Mouse (Mus musculus) forebrain, embryonic 12.5 days (tissue): ENCODE measurements around the gene Plscr4. TPM values are rescaled to one million over a fixed set of nuclear protein-coding genes. Genes with fewer than 3 reads are reported as not detected.

Source experiments
- ATAC-seq: fragments of 200-750 bp; cut with Nextera tagmentation; 2 replicates; pipeline ENCODE4 v1.8.0; 2017; ENCODE audit warnings: moderate TSS enrichment; ENCODE audit not compliant: low FRiP score
- H3K27ac ChIP-seq: fragments of 300-500 bp; sonication (generic); 2 replicates; pipeline ENCODE4 v1.5.1; 2016; ENCODE audit warnings: mild to moderate bottlenecking
- H3K27me3 ChIP-seq: fragments of 300-500 bp; sonication (generic); 2 replicates; pipeline ENCODE4 v1.6.1; 2016; ENCODE audit warnings: mild to moderate bottlenecking
- H3K36me3 ChIP-seq: fragments of 300-500 bp; sonication (generic); replicated peaks from 2 replicates; pipeline ENCODE4 v1.6.1; 2016; ENCODE audit warnings: mild to moderate bottlenecking
- H3K4me1 ChIP-seq: fragments of 300-500 bp; sonication (generic); 2 replicates; pipeline ENCODE4 v1.6.1; 2016
- H3K4me2 ChIP-seq: fragments of 300-500 bp; sonication (generic); 2 replicates; pipeline ENCODE4 v1.6.1; 2016; ENCODE audit warnings: mild to moderate bottlenecking, moderate library complexity
- H3K4me3 ChIP-seq: fragments of 300-500 bp; sonication (generic); replicated peaks from 2 replicates; pipeline ENCODE4 v1.5.1; 2016; ENCODE audit warnings: mild to moderate bottlenecking
- H3K9ac ChIP-seq: fragments of 300-500 bp; sonication (generic); 2 replicates; pipeline ENCODE4 v1.6.1; 2016; ENCODE audit warnings: mild to moderate bottlenecking
- H3K9me3 ChIP-seq: fragments of 300-500 bp; sonication (generic); 2 replicates; pipeline ENCODE4 v1.6.1; 2016
- WGBS: fragments of 180-500 bp; shearing (Covaris S2); methylation state at CpG from one replicate; pipeline ENCODE4 v1.1.7; 2016; 5-methylcytosine and 5-hydroxymethylcytosine counted together
- polyA plus RNA-seq: library from polyadenylated mRNA; unstranded; fragments of >200 nt; fragmentation: Nextera tagmentation; extraction: Ambion mirVana; gene quantifications from 2 replicates; pipeline ENCODE4 v1.2.1, GENCODE M21; 2016

The Plscr4 gene
- polyA plus RNA-seq, 1 experiment from 2014 or later: 2.0 TPM

DNA sequence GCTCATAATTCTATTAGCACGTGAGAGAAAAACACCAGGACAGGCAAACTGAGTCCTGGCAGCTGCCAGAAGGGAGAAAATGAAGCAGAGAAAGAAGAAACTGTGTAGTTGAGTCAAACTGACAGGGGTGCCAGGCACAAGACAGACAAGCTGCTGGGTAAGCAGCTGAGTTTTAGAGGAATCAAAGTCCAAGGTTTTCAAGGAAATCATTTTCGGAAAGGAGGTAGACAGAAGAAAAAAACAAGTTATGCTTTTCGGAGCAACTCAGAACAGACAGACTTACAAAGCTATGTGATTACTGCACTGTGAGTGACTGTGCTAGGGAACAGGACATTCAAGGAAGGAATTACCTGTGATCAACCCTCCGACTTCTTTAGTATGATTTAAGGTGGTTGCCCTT lies 67.3 kb downstream of the Plscr4 start:
- Histone ChIP-seq H3K4me2 (no peak overlapping the region), H3K27me3 (no peaks in the 10 kb centered on the region), H3K36me3 (no peaks in the 10 kb centered on the region), H3K9ac (no peak overlapping the region), H3K9me3 (peaks cover 5% of the 10 kb centered on the region; the same call in 1 of the 2 replicates), H3K4me3 (no peak overlapping the region), H3K27ac (no peak overlapping the region), H3K4me1 (no peaks in the 10 kb centered on the region)
- WGBS: 85% methylated on average over 4 of the region's 4 CpGs
- ATAC-seq: no peak

- Histone ChIP-seq H3K4me3 (no peak overlapping the region), H3K27me3 (no peaks in the 10 kb centered on the region), H3K4me1 (no peaks in the 10 kb centered on the region), H3K9me3 (no peaks in the 10 kb centered on the region), H3K4me2 (no peak overlapping the region), H3K27ac (no peak overlapping the region), H3K36me3 (no peaks in the 10 kb centered on the region), H3K9ac (no peak overlapping the region)
- no peak for ATAC-seq
- WGBS: 82% methylated on average over 3 of the region's 3 CpGs
Measured at GRCm38 (mm10) chr9:92530055-92530454, 72.9 kb downstream of the Plscr4 start.

DNA sequence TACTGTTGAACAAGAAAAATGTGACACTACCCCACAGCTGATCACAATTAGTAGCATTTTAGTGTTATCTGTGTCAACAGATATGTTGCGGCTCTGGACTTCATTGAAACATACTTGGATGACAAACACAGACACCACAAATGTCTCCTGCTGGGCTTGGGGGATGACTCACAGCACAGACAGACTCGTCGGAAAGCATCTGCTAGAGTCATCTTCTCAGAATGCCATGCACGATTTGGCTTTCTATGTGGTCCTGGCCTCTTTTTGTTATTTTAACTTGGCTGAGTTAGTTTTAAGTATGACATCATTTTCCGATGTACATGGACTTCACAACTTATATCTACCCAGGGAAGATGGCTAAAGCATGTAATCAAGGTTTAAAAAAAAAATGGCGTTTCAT lies 80.6 kb downstream of the Plscr4 start:
- Histone ChIP-seq H3K27me3 (no peaks in the 10 kb centered on the region; the same call in 1 of the 2 replicates), H3K36me3 (no peaks in the 10 kb centered on the region), H3K9ac (no peak overlapping the region), H3K27ac (no peak overlapping the region), H3K4me2 (no peak overlapping the region), H3K4me1 (peaks cover 5% of the 10 kb centered on the region; the same call in 1 of the 2 replicates), H3K4me3 (no peak overlapping the region), H3K9me3 (no peaks in the 10 kb centered on the region)
- no peak for ATAC-seq
- WGBS: 73% methylated on average over 6 of the region's 6 CpGs

DNA sequence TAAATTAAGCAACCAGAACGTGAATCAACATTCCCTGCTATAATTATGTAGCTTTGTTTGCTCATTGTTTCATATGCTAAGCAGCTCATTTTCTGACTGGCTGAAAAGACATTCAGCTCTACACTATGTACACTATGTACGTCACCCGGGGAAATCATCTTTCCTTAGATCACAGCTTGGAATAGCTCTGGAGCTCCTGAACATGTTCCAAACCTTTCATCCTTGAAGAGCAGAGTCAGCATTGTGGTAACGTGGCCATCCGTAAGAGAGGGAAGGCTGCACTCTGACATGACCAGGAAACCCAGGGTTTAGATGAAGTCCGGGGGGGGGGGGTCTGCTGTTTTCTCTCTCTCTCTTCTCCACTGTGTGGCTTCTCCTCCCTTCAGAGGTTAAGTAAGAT lies 81.0 kb downstream of the Plscr4 start:
- Histone ChIP-seq H3K27ac (no peak overlapping the region), H3K4me3 (no peak overlapping the region), H3K9me3 (no peaks in the 10 kb centered on the region), H3K4me2 (no peak overlapping the region), H3K9ac (no peak overlapping the region), H3K36me3 (no peaks in the 10 kb centered on the region), H3K27me3 (no peaks in the 10 kb centered on the region; the same call in 1 of the 2 replicates), H3K4me1 (peaks cover 5% of the 10 kb centered on the region; the same call in 1 of the 2 replicates)
- ATAC-seq: no peak
- 59% methylated on average over 6 of the region's 6 CpGs for WGBS

Other genes starting within 250 kb of the Plscr4 start
- 21.7 and 22.7 TPM in 2 replicates for gene Plscr1, start 207.6 kb upstream of the Plscr4 start, polyA plus RNA-seq
- 0.47 and 0.51 TPM in 2 replicates for gene Plscr2, start 181.8 kb upstream of the Plscr4 start, polyA plus RNA-seq
- not detected in 2 replicates for gene 1700057G04Rik, start 148.0 kb upstream of the Plscr4 start, polyA plus RNA-seq
- gene Plod2, start 84.8 kb downstream of the Plscr4 start, polyA plus RNA-seq: 22.8 and 23.6 TPM in 2 replicates